Mouse (Mus musculus): ENCODE measurements at regions not wholly inside any gene's neighbourhood (a gene's known extent, or its start where the extent isn't known, plus 50 kb on each side); places are given as distances from the start of the nearest gene placed in this dataset.

DNA sequence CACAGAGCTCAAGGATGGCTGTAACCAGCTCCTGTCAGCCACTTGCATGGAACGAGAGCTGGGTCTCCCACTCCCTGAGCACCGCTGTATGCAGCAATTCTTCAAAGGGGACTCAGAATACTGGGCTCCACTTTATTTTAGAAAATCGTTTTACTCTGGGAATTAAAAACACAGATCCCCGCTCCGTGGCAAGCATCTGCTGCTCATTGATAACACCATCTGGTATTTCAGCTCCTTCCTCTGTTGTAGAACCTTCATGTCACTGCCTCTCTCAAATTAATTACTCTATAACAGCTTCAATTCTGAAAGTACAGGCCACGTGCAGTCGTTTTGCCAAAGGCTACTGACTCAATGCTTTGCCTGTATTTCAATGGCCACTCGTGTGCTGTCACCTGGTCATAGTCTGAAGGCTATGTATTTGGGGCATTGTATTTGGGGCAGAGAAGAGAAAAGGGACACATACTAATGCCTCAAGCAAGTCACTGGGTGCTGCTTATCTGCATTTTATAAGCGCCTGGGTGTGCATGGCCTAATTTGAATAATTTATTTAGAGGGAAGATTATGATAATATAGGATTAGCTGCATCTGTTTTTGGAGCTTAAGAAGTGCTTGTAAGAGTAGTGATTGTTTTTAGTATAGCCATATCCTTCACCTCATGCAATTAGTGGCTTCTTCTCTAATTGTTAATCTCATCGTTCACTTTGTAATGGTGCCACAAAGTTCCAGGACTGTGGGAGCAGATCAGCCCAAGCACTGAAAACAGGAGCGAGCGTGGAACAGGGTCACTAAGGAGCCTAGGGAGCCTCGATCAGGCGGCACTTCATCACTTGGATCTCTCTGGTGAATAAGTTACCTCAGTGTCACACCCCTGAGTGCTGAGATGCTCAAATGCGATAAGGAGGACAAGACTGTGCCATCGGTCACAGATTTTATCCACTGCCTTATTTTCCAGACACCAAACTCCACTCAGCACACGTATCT lies 383.3 kb downstream of the Ins1 start:
- Histone ChIP-seq H3K4me3 (no peak overlapping the region), H3K27me3 (ENCODE audit: control insufficient read depth, insufficient read depth, insufficient read length) (no peaks in the 10 kb centered on the region), H3K4me2 (ENCODE audit: low read depth) (no peak overlapping the region), H3ac (ENCODE audit: control insufficient read depth, insufficient read length) (no peak overlapping the region), H3K79me2 (ENCODE audit: control insufficient read depth, insufficient read depth) (no peaks in the 10 kb centered on the region), H3K36me3 (ENCODE audit: control insufficient read depth, insufficient read depth) (no peaks in the 10 kb centered on the region)
- TF ChIP-seq TCF3 (IDR thresholded peaks at IDR 0.05; ENCODE audit: insufficient read length, low read depth) (no peak), E2F4 (IDR thresholded peaks at IDR 0.05; ENCODE audit: insufficient read depth) (no peak), CEBPB (IDR thresholded peaks at IDR 0.05; ENCODE audit: insufficient read depth, poor library complexity, severe bottlenecking) (no peak), MYOD1 (IDR thresholded peaks at IDR 0.05; ENCODE audit: control insufficient read depth in 1 of 3, insufficient read length in 2 of 3, low read depth in 2 of 3) (no peak), TCF12 (IDR thresholded peaks at IDR 0.05; ENCODE audit: insufficient read depth, poor library complexity, severe bottlenecking) (no peak), SRF (IDR thresholded peaks at IDR 0.05; ENCODE audit: control insufficient read depth, insufficient read length, low read depth) (no peak), MYOG (IDR thresholded peaks at IDR 0.05; ENCODE audit: control insufficient read depth in 1 of 3, insufficient read depth in 1 of 3, insufficient read length in 2 of 3, low read depth in 2 of 3) (no peak), MAX (IDR thresholded peaks at IDR 0.05; ENCODE audit: low read depth) (no peak), REST (IDR thresholded peaks at IDR 0.05; ENCODE audit: insufficient read depth, insufficient read length) (no peak), USF1 (IDR thresholded peaks at IDR 0.05; ENCODE audit: low read depth) (no peak), POLR2A (IDR thresholded peaks at IDR 0.05; ENCODE audit: insufficient read length, low read depth) (no peak), POLR2AphosphoS2 (IDR thresholded peaks at IDR 0.05; ENCODE audit: insufficient read length, low read depth) (no peak)

DNA sequence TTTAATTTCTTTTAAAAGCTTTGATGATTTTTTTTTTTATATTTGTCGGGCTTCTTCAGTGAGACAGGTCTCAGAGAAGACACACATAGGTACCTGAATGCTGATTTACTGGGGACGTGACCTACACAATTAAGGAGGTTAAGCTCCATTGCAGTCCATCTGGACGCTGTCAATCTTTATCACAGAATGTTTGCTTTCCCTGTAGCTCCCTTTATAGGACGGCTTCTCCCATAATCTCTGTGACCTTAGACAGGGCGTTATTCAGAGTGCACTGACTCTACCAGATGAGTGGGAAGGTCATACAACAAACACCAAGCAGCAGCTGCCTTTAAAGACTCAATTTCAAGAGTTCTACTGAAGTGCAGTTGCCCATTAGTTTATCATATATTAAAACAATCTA lies 376.1 kb downstream of the Ins1 start:
- Histone ChIP-seq H3K4me2 (ENCODE audit: low read depth) (no peak overlapping the region), H3K4me3 (no peak overlapping the region), H3K79me2 (ENCODE audit: control insufficient read depth, insufficient read depth) (no peaks in the 10 kb centered on the region), H3ac (ENCODE audit: control insufficient read depth, insufficient read length) (no peak overlapping the region), H3K36me3 (ENCODE audit: control insufficient read depth, insufficient read depth) (no peaks in the 10 kb centered on the region), H3K27me3 (ENCODE audit: control insufficient read depth, insufficient read depth, insufficient read length) (no peaks in the 10 kb centered on the region)
- TF ChIP-seq POLR2A (IDR thresholded peaks at IDR 0.05; ENCODE audit: insufficient read length, low read depth) = no peak
- no peak for TF ChIP-seq TCF12 (IDR thresholded peaks at IDR 0.05; ENCODE audit: insufficient read depth, poor library complexity, severe bottlenecking)
- no peak for TF ChIP-seq POLR2AphosphoS2 (IDR thresholded peaks at IDR 0.05; ENCODE audit: insufficient read length, low read depth)
- no peak for TF ChIP-seq MYOG (IDR thresholded peaks at IDR 0.05; ENCODE audit: control insufficient read depth in 1 of 3, insufficient read depth in 1 of 3, insufficient read length in 2 of 3, low read depth in 2 of 3)
- TF ChIP-seq MAX (IDR thresholded peaks at IDR 0.05; ENCODE audit: low read depth) = no peak
- TF ChIP-seq SRF (IDR thresholded peaks at IDR 0.05; ENCODE audit: control insufficient read depth, insufficient read length, low read depth) = no peak
- no peak for TF ChIP-seq REST (IDR thresholded peaks at IDR 0.05; ENCODE audit: insufficient read depth, insufficient read length)
- no peak for TF ChIP-seq TCF3 (IDR thresholded peaks at IDR 0.05; ENCODE audit: insufficient read length, low read depth)
- TF ChIP-seq MYOD1 (IDR thresholded peaks at IDR 0.05; ENCODE audit: control insufficient read depth in 1 of 3, insufficient read length in 2 of 3, low read depth in 2 of 3) = no peak

DNA sequence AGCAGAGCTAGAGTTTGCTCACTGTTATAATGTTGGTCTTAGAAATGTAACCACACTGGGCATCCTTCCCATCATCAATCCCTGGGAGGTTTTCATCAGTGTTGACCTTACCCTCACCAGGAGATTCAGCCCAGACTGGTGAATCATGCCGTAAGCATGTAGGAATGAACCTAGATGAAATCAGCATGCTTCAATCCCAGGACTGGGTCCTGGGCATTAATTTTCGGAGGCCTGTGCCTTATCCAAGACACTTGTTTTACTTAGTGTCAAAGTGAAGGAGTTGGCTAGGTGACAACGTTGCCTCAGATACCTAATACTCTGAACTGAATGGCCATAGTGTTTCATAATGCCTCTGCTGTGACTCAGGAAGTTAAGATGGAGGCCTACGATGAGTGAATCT lies 368.4 kb downstream of the Ins1 start:
- Histone ChIP-seq H3K36me3 (ENCODE audit: control insufficient read depth, insufficient read depth) (no peaks in the 10 kb centered on the region), H3K27me3 (ENCODE audit: control insufficient read depth, insufficient read depth, insufficient read length) (no peaks in the 10 kb centered on the region), H3K4me3 (no peak overlapping the region), H3ac (ENCODE audit: control insufficient read depth, insufficient read length) (no peak overlapping the region), H3K79me2 (ENCODE audit: control insufficient read depth, insufficient read depth) (no peaks in the 10 kb centered on the region), H3K4me2 (ENCODE audit: low read depth) (no peak overlapping the region)
- TF ChIP-seq TCF12 (IDR thresholded peaks at IDR 0.05; ENCODE audit: insufficient read depth, poor library complexity, severe bottlenecking) = no peak
- no peak for TF ChIP-seq MYOD1 (IDR thresholded peaks at IDR 0.05; ENCODE audit: control insufficient read depth in 1 of 3, insufficient read length in 2 of 3, low read depth in 2 of 3)
- TF ChIP-seq CEBPB (IDR thresholded peaks at IDR 0.05; ENCODE audit: insufficient read depth, poor library complexity, severe bottlenecking) = no peak
- no peak for TF ChIP-seq USF1 (IDR thresholded peaks at IDR 0.05; ENCODE audit: low read depth)
- TF ChIP-seq TCF3 (IDR thresholded peaks at IDR 0.05; ENCODE audit: insufficient read length, low read depth) = no peak
- no peak for TF ChIP-seq E2F4 (IDR thresholded peaks at IDR 0.05; ENCODE audit: insufficient read depth)
- TF ChIP-seq POLR2AphosphoS2 (IDR thresholded peaks at IDR 0.05; ENCODE audit: insufficient read length, low read depth) = no peak
- no peak for TF ChIP-seq MYOG (IDR thresholded peaks at IDR 0.05; ENCODE audit: control insufficient read depth in 1 of 3, insufficient read depth in 1 of 3, insufficient read length in 2 of 3, low read depth in 2 of 3)
- TF ChIP-seq MAX (IDR thresholded peaks at IDR 0.05; ENCODE audit: low read depth) = no peak
- TF ChIP-seq SRF (IDR thresholded peaks at IDR 0.05; ENCODE audit: control insufficient read depth, insufficient read length, low read depth) = no peak
- no peak for TF ChIP-seq REST (IDR thresholded peaks at IDR 0.05; ENCODE audit: insufficient read depth, insufficient read length)
- TF ChIP-seq POLR2A (IDR thresholded peaks at IDR 0.05; ENCODE audit: insufficient read length, low read depth) = no peak

DNA sequence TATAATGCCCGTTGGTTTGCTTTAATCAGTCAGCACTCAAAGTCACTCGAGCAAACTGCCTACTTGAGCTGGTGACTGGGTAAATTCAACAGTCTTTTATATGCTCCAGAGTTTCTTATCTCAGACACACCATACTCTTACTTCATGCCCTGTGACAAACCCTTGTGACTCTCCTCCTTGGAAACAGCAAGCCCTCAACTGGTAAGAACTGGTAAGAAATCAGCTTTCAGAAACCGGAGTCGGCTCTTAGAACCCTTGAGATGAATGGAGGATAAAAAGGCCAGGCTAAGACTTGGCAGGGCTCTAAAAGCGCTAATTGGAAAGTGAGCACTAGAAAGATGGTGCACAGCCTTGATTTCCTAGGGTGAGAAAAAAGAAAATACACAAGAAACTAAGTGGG lies 360.2 kb downstream of the Ins1 start:
- Histone ChIP-seq H3K4me3 (no peak overlapping the region), H3ac (ENCODE audit: control insufficient read depth, insufficient read length) (no peak overlapping the region), H3K4me2 (ENCODE audit: low read depth) (no peak overlapping the region), H3K27me3 (ENCODE audit: control insufficient read depth, insufficient read depth, insufficient read length) (no peaks in the 10 kb centered on the region), H3K79me2 (ENCODE audit: control insufficient read depth, insufficient read depth) (no peaks in the 10 kb centered on the region), H3K36me3 (ENCODE audit: control insufficient read depth, insufficient read depth) (no peaks in the 10 kb centered on the region)
- TF ChIP-seq TCF12 (IDR thresholded peaks at IDR 0.05; ENCODE audit: insufficient read depth, poor library complexity, severe bottlenecking) = no peak
- TF ChIP-seq SRF (IDR thresholded peaks at IDR 0.05; ENCODE audit: control insufficient read depth, insufficient read length, low read depth) = no peak
- TF ChIP-seq E2F4 (IDR thresholded peaks at IDR 0.05; ENCODE audit: insufficient read depth) = no peak
- TF ChIP-seq MYOD1 (IDR thresholded peaks at IDR 0.05; ENCODE audit: control insufficient read depth in 1 of 3, insufficient read length in 2 of 3, low read depth in 2 of 3) = no peak
- TF ChIP-seq POLR2A (IDR thresholded peaks at IDR 0.05; ENCODE audit: insufficient read length, low read depth) = no peak
- TF ChIP-seq CEBPB (IDR thresholded peaks at IDR 0.05; ENCODE audit: insufficient read depth, poor library complexity, severe bottlenecking) = no peak
- TF ChIP-seq USF1 (IDR thresholded peaks at IDR 0.05; ENCODE audit: low read depth) = no peak
- TF ChIP-seq MYOG (IDR thresholded peaks at IDR 0.05; ENCODE audit: control insufficient read depth in 1 of 3, insufficient read depth in 1 of 3, insufficient read length in 2 of 3, low read depth in 2 of 3) = no peak
